Mouse (Mus musculus) limb, embryonic 11.5 days (tissue): ENCODE data around the gene Tpbg. TPM values are rescaled to one million over a fixed set of nuclear protein-coding genes. Genes with fewer than 3 reads are reported as not detected.

Experiments used
- ATAC-seq: fragments of 200-750 bp; cut with Nextera tagmentation; 2 replicates; pipeline ENCODE4 v1.8.0; 2017; ENCODE audit warnings: low read depth; ENCODE audit not compliant: insufficient number of reproducible peaks, low FRiP score, low TSS enrichment
- DNase-seq: peaks from one replicate; pipeline ENCODE4 v3.0.0-alpha.2; 2015; ENCODE audit warnings: low spot score
- H3K27ac ChIP-seq: fragments of 300-500 bp; sonication (generic); replicated peaks from 2 replicates; pipeline ENCODE4 v1.5.1; 2014; ENCODE audit warnings: low read depth, mild to moderate bottlenecking, low read length
- H3K27me3 ChIP-seq: fragments of 300-500 bp; sonication (generic); 2 replicates; pipeline ENCODE4 v1.6.1; 2014; ENCODE audit warnings: mild to moderate bottlenecking, low read length, mixed read lengths; ENCODE audit not compliant: control insufficient read depth, insufficient read depth
- H3K36me3 ChIP-seq: fragments of 300-500 bp; sonication (generic); 2 replicates; pipeline ENCODE4 v1.6.1; 2014; ENCODE audit warnings: mild to moderate bottlenecking, low read length, moderate library complexity, mixed read lengths; ENCODE audit not compliant: control insufficient read depth, insufficient read depth
- H3K4me1 ChIP-seq: fragments of 300-500 bp; sonication (generic); 2 replicates; pipeline ENCODE4 v1.6.1; 2014; ENCODE audit warnings: low read length, mixed read lengths; ENCODE audit not compliant: control insufficient read depth, insufficient read depth
- H3K4me2 ChIP-seq: fragments of 300-500 bp; sonication (generic); 2 replicates; pipeline ENCODE4 v1.6.1; 2014; ENCODE audit warnings: low read depth, mild to moderate bottlenecking, moderate library complexity; ENCODE audit not compliant: severe bottlenecking
- H3K4me3 ChIP-seq: fragments of 300-500 bp; sonication (generic); 2 replicates; pipeline ENCODE4 v1.5.1; 2014; ENCODE audit warnings: low read depth, low read length
- H3K9ac ChIP-seq: fragments of 300-500 bp; sonication (generic); 2 replicates; pipeline ENCODE4 v1.6.1; 2014; ENCODE audit warnings: mild to moderate bottlenecking, low read length
- H3K9me3 ChIP-seq: fragments of 300-500 bp; sonication (generic); 2 replicates; pipeline ENCODE4 v1.6.1; 2016; ENCODE audit warnings: low read length; ENCODE audit not compliant: control insufficient read depth
- WGBS: fragments of 180-500 bp; shearing (Covaris S2); extraction: QIAGEN DNeasy Blood & Tissue Kit; methylation state at CpG from one replicate; pipeline ENCODE4 v1.1.7; 2014; 5-methylcytosine and 5-hydroxymethylcytosine counted together
- polyA plus RNA-seq: library from polyadenylated mRNA; unstranded; fragments of >200 nt; fragmentation: Nextera tagmentation; extraction: Ambion mirVana; gene quantifications from 2 replicates; pipeline ENCODE4 v1.2.1, GENCODE M21; 2014

Tpbg gene
- polyA plus RNA-seq, 1 experiment from 2014 or later = 29.2 TPM

DNA sequence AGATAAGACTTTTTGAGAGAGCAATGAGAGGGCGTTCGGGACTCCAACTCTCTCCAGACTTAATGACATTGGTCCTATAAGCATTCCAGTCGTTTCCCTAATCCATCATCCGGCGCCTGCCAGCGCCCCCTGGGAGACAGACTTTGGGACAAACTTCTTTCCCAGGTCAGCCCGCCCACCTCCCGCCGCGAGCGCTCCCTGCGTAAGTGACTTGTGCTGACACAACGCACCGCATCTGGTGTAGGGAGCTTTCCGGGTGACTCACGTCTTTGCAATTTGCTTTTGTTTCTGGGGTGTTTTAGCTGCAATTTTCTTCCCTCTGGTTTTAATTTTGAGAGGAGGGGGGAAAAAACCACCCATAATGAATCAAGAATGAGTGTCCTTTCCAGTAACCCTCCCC is 289 bp upstream of the Tpbg start:
- Histone ChIP-seq H3K27ac (no peak overlapping the region; the same call in 1 of the 2 replicates), H3K27me3 (no peaks in the 10 kb centered on the region), H3K4me1 (peaks cover 7% of the 10 kb centered on the region), H3K4me2 (peak overlapping the region; percentile 96), H3K9me3 (no peaks in the 10 kb centered on the region), H3K36me3 (no peaks in the 10 kb centered on the region), H3K9ac (peak overlapping the region; percentile 76), H3K4me3 (peak overlapping the region; percentile 65)
- WGBS = 0% methylated on average over 16 of the region's 16 CpGs
- peak; percentile 69 for DNase-seq
- no peak for ATAC-seq

DNA sequence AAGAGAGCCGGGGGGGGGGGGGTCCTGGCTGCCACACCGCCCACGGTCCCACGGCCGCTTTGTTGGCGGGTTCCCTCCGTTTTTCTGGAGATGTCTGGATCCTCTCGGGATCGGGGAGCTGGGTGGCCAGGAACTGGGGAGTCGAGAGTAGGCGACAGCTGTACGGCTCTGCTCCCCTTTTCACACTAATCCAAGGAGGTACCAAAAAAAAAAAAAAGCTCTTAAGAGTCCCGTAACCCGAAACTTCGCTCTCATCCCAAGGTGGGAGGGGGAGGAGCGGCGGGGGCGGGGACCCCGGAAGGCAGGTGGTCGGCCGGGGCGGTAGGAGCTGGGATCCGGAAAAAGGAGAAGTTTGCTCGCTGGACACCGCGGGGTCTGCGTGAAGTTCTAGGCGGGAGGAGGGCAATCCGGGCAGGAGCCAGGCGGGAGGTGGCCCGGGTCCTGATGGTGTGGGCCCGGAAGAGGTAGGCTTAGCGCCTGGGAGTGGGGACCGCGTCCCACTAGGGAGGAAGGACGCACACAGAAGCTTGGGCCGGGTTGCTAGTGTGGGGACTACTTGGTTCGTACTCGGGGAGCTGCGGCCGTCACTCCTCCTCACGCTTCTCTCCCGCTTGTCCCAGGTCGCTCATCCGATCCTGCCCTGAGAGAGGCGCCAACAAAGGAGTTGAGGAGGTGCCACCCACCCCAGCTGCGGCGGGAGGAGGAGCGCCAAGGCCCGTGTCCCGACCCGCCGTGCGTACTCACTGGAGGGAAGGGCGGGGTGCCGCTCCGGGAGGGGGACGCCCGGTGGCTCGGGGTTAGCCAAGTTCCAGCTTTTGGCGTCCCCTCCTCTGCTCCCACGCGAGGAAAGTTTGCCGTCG is 1.1 kb downstream of the Tpbg start:
- Histone ChIP-seq H3K4me2 (peak overlapping the region; percentile 96), H3K27ac (peak overlapping the region; percentile 87), H3K4me3 (peak overlapping the region; percentile 65), H3K9ac (peak overlapping the region; percentile 76), H3K27me3 (no peaks in the 10 kb centered on the region), H3K9me3 (no peaks in the 10 kb centered on the region), H3K4me1 (peaks cover 7% of the 10 kb centered on the region), H3K36me3 (peaks cover 2% of the 10 kb centered on the region; the same call in 1 of the 2 replicates)
- peak; percentile 84 for DNase-seq
- WGBS = 0% methylated on average over 61 of the region's 65 CpGs
- ATAC-seq = peak; percentile 63

- Histone ChIP-seq H3K9me3 (no peaks in the 10 kb centered on the region), H3K27ac (no peak overlapping the region; the same call in 1 of the 2 replicates), H3K4me1 (peaks cover 7% of the 10 kb centered on the region), H3K4me3 (peak overlapping the region; percentile 65), H3K9ac (peak overlapping the region; percentile 76), H3K27me3 (no peaks in the 10 kb centered on the region), H3K36me3 (peaks cover 4% of the 10 kb centered on the region; the same call in 1 of the 2 replicates), H3K4me2 (peak overlapping the region; percentile 96)
- ATAC-seq = peak; percentile 2; the same call in 1 of the 2 replicates
- 3% methylated on average over 72 of the region's 80 CpGs for WGBS
- peak; percentile 61 for DNase-seq
Observed at GRCm38 (mm10) chr9:85843891-85844646, 1.9 kb downstream of the Tpbg start.

DNA sequence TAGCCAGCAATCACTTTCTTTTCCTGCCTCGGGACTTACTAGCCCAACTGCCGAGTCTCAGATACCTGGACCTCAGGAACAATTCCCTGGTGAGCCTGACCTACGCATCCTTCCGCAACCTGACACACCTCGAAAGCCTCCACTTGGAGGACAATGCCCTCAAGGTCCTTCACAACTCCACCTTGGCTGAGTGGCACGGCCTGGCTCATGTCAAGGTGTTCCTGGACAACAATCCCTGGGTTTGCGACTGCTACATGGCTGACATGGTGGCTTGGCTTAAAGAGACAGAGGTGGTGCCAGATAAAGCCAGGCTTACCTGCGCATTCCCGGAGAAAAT is 2.4 kb downstream of the Tpbg start:
- ATAC-seq (no peak), DNase-seq (no peak)
- Histone ChIP-seq H3K27me3 (no peaks in the 10 kb centered on the region), H3K4me1 (peaks cover 7% of the 10 kb centered on the region), H3K36me3 (peaks cover 4% of the 10 kb centered on the region; the same call in 1 of the 2 replicates), H3K27ac (no peak overlapping the region), H3K9me3 (no peaks in the 10 kb centered on the region), H3K4me3 (peak overlapping the region; percentile 65), H3K9ac (no peak overlapping the region), H3K4me2 (peak overlapping the region; percentile 96)
- 74% methylated on average over 9 of the region's 9 CpGs for WGBS

- Histone ChIP-seq H3K4me2 (no peak overlapping the region), H3K27me3 (no peaks in the 10 kb centered on the region), H3K9me3 (no peaks in the 10 kb centered on the region), H3K27ac (no peak overlapping the region), H3K4me3 (no peak overlapping the region), H3K36me3 (peaks cover 4% of the 10 kb centered on the region; the same call in 1 of the 2 replicates), H3K4me1 (peaks cover 7% of the 10 kb centered on the region), H3K9ac (no peak overlapping the region)
- 31% methylated on average over 2 of the region's 2 CpGs for WGBS
- DNase-seq (peak; percentile 8), ATAC-seq (no peak)
Observed at GRCm38 (mm10) chr9:85846186-85846585, 4.0 kb downstream of the Tpbg start.

DNA sequence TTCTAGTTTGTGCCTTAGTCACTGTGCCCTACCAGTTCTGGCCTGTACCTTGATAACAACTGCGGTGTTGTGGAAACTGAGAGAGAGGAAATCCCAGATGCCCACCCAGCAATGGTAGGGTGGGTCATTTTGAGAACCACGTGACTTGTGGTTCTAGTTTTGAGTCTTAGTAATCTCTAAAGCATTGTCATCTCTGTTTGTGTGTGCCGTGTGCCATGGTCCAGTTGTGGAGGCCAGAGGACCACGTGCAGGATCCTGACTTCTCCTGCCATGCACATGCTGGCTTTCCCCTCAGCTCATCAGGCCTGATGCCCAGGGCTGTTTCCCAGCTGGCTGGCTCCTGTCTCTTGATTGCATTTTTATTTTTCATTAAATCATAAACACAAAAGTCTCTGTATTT is 12.6 kb downstream of the Tpbg start:
- Histone ChIP-seq H3K4me1 (no peaks in the 10 kb centered on the region), H3K4me2 (no peak overlapping the region), H3K9me3 (no peaks in the 10 kb centered on the region), H3K36me3 (no peaks in the 10 kb centered on the region), H3K27ac (no peak overlapping the region), H3K27me3 (no peaks in the 10 kb centered on the region), H3K4me3 (no peak overlapping the region), H3K9ac (no peak overlapping the region)
- WGBS = 89% methylated on average over 4 of the region's 4 CpGs
- ATAC-seq = no peak
- DNase-seq = no peak

DNA sequence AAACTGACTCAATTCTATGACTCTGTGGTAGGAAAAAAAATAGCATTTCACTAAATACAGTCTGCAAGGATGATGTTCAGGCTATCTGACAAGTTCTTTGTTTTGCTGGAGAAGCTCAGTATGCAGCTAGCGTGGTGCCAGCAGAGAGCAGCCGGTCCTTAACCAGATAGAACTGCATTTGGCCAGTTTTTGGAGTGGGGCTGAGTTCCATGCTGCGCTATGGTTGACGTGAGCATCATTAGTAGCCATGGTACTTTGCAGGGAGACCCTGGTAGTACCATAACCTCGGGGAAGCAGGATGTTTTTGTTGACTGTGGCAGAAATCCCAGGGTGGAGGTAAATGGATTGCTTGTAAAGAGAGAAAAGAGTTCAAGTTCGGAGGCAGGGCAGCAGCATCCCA is 14.3 kb downstream of the Tpbg start:
- DNase-seq = peak; percentile 24
- Histone ChIP-seq H3K4me3 (no peak overlapping the region), H3K36me3 (no peaks in the 10 kb centered on the region), H3K27me3 (no peaks in the 10 kb centered on the region), H3K27ac (no peak overlapping the region), H3K9me3 (no peaks in the 10 kb centered on the region), H3K4me1 (no peaks in the 10 kb centered on the region), H3K9ac (no peak overlapping the region), H3K4me2 (no peak overlapping the region)
- WGBS = 60% methylated on average over 6 of the region's 6 CpGs
- ATAC-seq = no peak

DNA sequence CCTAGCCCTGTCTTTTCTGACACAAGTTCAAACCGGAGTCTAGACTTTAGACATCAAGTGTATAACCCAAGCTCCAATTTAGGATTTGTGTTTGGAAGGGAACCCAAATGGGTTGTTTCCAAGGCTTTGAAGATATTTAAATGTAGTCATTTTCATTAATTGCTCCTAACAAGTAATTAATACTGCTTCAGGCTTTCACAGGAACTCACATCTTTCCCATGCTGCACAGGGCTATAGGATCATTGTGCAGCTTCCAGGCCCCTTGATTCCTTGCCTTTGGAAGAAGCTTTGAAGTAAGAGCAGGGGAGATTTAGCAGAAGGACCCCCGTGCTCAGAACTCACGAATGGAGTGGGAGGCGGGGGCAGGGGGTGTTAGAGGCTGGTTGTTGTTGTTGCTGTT is 18.9 kb downstream of the Tpbg start:
- WGBS = 47% methylated on average over 4 of the region's 4 CpGs
- peak; percentile 20 for DNase-seq
- no peaks in the 10 kb centered on the region for H3K36me3 ChIP-seq
- ATAC-seq = no peak
- H3K9ac ChIP-seq = no peak overlapping the region
- H3K4me2 ChIP-seq = no peak overlapping the region
- no peaks in the 10 kb centered on the region for H3K27me3 ChIP-seq
- no peaks in the 10 kb centered on the region for H3K4me1 ChIP-seq
- H3K4me3 ChIP-seq = no peak overlapping the region
- no peaks in the 10 kb centered on the region for H3K9me3 ChIP-seq
- H3K27ac ChIP-seq = no peak overlapping the region
